Mouse (Mus musculus) kidney, adult 18-20 months (tissue): Measurements from ENCODE around the gene Tnfrsf22.
A peak's percentile ranks its signal among the peaks of the same experiment; 100 is the strongest.
"Not testable (repeated sequence)": the region's sequence is repeated elsewhere in the genome, so short reads cannot be mapped to it uniquely, and the experiment has no call there.

Experiments used
- DNase-seq: peaks from one replicate; pipeline ENCODE4 v3.0.0; 2021

Tnfrsf22 gene

DNA sequence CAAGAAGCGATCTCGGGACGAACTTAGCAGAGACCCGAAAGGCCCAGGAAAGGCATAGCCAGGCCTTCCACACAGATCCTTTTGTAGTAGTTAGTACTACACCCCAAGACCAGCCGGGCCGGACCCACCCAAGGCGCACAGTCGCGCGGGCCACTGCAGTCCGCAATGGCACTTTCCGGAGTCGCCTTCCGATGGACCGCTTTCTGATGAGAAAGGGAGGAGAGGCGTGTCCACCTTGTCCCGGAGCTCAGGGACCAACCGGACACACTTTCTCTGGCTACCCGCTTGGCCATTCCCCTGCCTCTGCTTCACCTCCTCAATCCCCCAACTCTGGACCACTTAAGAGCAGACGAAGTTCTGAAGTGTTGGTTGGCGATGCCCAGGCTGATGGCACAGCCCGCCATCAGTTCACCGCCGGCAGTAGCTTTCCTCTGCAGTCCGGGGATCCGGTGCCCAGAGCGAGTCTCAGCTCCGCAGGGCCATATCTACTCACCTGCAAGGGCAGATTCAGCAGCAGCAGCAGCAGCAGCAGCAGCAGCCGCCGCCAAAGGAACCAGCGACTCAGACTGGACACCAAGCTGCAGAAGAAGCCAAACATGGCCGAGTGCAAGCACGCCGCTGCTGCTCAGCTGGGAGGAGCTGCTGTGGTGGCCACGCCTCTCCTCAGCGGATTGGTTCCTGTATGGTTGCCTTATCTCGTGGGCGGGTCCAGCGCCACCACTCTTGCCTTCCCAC is at the start of gene Tnfrsf22:
TSS of gene Tnfrsf22 (minus strand) at position 628 of the 735 bp plus-strand sequence.
- peak; percentile 82 for DNase-seq

DNA sequence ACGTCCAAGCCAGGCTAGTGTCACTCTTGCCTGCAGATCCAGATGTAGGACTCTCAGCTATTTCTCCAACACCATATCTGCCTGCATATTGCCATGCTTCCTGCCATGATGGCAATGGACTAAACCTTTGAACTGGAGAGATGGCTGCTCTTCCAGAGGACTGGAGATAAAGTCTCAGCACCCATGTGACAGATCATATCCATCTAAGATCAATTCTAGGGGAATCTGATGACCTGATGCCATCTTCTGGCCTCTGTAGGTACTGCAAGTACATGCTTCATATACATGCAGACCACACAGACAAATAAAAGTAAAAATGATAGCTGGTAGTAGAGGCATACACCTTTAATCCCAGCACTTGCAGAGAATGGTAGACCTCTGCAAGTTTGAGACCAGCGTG is 46.7 kb upstream of the Tnfrsf22 start:
- DNase-seq, result peak; percentile 38

DNA sequence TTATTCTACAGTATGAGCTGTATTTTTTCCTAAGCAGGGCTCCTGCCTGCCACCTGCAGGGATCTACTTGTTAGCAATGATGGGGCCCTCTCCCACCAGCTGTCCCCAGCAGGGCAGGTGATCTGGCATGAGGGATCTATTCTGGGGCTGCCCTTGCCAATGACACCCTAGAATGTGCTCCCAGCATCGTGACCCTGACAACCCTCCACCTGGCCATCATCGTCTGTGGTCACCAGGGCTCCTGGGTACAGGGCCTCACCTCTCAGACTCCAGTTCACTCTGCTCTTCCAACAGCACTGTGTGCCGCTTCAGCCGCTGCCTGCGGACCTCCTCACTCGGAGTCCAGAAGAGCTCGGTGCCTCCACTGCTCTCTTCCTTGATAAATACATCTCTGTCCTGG is 45.1 kb upstream of the Tnfrsf22 start:
- DNase-seq, result no peak

DNA sequence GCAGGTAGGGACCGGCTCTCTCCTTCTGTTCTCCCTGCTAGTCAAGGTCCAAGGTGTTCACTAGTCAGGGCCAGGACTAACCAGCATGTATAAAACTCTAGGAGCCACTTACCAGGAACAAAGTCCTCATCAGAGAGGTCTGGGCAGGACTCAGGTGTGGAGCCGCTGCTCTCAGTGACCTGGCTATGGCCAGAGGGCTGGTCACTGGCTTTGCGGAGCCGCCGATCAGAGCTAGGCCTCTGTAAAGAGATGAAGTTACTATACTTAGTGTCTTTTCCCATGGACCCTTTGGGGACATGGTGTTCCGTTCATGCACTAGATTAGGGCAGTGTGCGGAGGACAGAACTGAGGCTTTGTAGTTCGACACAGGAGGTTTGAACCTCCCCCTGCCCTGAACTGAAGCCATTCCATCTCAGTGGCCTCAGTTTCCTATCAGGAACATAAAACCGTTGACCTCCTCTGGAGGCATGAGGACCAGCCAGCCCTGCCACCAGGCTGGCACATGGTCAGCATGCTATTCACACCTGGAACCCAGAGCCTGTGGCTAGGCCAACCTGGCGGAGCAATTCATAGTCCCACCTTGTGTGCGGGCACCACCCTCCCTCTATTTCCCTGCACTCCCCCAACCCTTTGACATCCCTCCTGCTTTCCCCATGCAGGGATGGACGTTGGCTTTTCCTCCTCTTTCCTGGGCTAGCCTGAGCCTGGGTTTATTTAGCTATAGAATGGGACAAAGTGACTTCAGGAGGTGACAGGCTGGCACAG is 43.5 kb upstream of the Tnfrsf22 start:
- no peak for DNase-seq

DNA sequence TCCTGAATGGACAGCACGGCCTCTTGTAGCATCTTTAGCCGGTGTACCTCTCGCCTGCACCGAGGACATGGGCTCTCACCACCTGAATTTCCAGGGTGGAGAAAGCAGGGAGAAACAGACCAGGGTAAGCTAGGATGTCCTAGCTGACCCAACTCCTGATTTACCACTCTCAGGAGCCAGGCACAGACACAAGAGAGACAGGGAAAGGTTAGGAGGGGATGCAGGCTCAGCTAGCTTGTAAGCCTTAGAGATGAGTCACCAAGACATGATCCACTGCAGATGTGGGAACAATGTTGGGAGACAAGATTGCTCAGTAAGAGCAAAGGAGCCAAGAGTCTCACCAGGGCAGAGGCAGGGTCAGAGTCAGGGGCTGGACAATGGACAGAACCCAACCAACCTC is 42.4 kb upstream of the Tnfrsf22 start:
- no peak for DNase-seq

DNA sequence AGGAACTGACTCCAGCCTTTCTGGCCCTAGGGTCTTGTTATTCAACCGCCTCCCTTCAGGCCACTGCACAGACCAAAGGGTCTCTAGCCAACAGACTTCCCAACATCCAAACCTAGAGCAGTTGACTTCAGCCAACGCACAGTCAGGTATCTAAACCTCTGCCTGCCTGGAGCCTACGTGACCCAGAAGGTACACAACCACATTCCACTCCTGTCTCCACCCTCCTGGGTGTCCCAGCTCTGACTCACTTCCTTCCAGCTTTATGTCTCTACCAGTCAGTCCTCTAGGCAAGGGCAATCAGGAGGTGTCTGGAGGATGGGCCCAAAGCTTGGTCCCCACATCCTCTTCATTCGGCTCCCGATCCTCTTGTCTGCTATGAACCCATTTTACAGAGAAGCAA is 41.7 kb upstream of the Tnfrsf22 start:
- DNase-seq, result no peak

DNA sequence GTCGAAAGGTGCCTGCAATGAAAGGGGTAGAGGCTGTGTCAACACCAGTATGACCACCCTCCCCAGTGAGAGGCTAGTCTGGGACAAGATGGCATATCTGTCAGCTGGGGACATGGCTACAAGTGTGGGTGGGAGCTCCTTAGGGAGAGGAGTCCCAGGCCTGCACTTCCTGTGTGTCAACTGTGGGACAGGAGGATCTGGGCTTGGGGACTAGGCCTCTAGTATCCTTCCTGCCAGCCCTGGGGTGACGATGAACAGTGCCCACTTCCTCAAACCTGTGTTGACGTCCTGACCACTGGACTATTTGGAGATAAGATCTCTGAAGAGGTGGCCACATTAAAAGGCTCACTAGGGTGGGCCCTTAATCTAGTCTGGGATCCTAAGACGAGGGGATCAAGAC is 40.5 kb upstream of the Tnfrsf22 start:
- no peak for DNase-seq

DNA sequence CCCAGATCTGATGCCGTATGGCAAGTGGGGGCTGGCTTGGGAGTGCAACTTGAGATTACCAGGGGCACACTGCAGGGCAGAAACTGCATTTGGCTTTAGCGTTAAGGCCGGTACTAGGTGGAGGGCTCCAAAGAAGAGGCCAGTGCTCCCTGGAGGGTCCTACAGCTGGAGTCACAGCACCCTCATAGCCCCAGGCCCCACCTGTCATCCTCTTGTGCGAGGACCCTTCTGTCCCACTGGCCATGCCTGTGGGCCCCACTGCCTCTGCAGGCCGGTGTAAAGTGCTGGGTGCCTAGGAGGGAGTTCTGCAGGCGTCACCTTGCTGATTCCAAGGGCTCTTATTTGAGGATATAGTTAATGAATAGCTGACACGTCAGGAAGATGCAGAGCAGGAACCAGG is 40.0 kb upstream of the Tnfrsf22 start:
- DNase-seq, result no peak

DNA sequence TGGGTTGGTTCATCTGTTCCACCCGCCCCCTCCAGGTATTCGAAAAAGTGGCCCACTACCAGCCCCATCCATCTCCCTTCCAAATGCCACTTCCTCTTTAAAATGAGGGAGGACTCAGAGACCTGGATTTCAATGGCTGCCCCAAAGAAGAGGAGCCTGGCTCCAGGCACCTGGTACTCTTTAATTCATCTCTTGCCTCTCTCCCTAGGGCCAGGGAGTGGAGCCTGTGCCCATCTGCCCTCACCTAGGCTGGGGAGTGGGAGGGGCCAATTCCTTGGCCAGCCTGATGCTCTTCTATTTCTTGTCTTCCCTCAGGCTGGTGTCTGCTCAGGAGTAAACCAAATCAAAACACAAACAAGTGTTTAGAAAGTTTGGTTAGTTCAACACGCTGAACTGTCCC is 37.2 kb upstream of the Tnfrsf22 start:
- DNase-seq, result not testable (repeated sequence)

DNA sequence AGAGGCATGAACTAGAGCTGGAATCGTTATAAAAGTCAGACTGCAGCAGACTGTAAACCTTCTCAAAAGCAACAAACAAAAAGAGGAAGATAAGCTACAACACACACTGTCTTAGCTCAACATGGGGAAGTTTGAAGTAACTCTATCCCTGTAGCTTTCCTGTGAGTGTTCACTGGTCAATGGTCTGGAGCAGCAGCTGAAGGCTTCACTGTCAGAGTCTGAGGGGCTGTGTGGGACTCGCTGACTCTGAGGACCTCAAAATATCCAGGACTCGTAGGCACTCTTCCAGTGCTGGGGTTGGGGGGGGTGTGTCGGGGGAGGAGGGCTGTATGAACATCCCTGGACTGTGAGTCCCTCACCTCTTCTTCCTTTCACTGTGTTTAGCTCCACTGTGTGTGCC is 36.7 kb upstream of the Tnfrsf22 start:
- DNase-seq, result not testable (repeated sequence)

DNA sequence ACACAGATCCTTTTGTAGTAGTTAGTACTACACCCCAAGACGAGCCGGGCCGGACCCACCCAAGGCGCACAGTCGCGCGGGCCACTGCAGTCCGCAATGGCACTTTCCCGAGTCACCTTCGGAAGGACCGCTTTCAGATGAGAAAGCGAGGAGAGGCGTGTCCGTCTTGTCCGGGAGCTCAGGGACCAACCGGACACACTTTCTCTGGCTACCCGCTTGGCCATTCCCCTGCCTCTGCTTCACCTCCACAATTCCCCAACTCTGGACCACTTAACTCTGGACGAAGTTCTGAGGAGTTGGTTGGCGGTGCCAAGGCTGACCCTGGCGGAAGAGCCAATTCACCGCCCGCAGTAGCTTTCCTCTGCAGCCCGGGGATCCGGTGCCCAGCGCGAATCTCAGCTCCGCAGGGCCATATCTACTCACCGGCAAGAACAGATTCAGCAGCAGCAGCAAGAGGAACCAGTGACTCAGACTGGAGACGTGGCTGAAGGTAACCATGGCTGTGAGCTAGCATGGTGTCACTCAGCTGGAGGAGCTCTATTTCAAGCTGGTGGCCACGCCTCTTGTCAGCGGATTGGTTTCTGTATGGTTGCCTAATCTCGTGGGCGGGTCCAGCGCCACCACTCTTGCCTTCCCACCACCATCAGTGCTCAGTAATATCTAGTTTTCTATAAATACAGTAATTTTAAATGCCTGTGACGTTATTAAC is 36.1 kb upstream of the Tnfrsf22 start, which contains the start of gene Tnfrsf23:
TSS of gene Tnfrsf23 (minus strand) at position 514 of the 709 bp plus-strand sequence.
- DNase-seq, result peak; percentile 79

DNA sequence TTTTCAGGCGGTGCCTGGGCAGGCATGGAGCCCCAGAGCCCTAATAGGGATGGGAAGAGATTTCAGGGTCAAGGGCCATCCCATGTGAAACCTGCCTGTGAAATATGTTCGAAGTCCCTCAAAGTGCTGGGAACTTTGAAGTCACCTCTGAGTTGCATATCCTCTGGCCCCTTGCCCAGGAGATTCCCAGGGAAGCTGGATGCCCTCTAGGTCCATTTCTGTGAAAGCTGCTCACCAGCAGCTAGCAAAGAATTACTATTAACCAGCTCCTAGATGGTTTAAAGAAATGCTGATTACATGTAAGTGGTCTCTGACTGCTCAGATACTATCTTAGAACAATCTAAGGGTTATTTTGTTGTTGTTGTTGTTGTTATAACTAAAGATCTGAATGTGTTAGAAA is 35.1 kb upstream of the Tnfrsf22 start:
- DNase-seq, result peak; percentile 14

DNA sequence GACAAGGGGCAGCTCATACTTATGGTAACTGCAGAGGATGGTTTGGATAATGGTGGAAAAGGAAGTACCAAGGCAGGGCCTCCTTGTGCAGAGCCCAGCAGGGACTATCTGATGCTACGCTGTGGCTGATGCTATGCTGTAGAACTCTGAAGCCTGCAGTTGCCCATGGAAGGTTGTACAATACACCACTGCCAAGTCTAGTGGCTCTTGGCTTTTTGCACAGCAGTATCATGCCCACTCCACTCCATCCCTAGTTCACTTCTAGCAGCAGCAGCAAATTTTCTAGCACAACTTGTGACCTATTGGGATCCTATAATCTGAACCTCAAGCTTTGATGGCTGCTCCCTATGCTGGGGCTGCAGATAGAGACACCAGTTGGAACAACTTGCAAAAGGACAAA is 32.1 kb upstream of the Tnfrsf22 start:
- DNase-seq, result no peak

DNA sequence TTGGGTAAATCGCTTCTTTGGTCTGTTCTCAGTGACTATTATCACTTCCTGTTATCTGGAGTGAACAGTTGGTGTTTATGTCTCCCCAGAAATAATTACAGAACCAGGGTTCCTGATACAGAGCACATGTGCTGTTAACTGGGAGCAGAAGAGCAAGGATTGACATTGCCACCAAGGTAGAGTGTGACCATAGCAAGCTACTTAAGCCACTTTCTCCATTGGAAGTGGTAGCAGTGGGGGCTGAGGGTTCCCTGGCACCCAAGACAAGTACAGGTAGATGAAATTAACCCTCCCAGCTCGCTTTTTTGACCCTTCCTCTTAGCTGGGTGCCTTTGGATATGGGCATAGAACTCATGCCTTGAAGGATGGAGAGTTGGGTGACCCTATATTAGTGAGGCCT is 31.4 kb upstream of the Tnfrsf22 start:
- DNase-seq, result not testable (repeated sequence)

DNA sequence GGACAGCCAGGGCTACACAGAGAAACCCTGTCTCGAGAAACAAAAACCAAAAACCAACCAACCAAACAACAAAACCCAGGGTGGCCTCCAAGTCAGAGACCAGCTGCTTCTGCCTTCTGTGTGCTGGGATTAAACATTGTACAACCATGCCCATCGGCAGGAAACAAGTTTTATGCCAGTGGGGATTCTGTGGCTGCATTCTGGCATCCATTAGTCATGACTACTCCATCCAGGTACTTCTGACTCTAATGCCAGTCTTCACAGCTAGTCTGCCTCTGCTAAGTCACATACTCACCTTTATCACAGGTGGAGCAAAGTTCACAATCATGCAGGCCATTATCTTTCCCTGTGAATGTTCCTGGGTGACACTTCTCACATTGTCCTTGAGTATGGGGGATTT is 30.2 kb upstream of the Tnfrsf22 start:
- not testable (repeated sequence) for DNase-seq

DNA sequence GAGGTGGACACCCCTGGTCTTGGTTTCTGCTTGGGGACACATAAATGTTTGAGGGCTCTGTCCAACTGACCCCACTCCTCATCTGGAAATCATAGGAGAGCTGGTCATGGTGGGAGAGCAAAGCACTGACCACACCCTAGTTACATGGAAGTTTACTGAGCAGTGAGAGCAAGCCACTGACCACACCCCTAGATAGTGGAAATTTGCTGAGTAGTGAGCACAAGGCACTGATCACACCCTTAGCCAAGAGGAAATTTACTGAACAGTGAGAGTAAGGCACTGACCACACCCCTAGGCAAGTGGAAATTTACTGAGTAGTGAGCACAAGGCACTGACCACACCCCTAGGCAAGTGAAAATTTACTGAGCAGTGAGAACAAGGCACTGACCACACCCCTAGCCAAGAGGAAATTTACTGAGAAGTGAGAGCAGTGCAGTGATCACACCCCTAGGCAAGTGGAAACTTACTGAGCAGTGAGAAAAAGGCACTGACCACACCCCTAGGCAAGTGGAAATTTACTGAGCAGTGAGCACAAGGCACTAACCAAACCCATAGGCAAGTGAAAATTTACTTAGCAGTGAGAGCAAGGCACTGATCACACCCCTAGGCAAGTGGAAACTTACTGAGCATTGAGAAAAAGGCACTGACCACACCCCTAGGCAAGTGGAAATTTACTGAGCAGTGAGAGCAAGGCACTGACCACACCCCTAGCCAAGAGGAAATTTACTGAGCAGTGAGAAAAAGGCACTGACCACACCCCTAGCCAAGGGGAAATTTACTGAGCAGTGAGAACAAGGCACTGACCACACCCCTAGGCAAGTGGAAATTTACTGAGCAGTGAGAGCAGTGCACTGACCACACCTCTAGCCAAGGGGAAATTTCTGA is 17.2 kb upstream of the Tnfrsf22 start:
- DNase-seq, result no peak

DNA sequence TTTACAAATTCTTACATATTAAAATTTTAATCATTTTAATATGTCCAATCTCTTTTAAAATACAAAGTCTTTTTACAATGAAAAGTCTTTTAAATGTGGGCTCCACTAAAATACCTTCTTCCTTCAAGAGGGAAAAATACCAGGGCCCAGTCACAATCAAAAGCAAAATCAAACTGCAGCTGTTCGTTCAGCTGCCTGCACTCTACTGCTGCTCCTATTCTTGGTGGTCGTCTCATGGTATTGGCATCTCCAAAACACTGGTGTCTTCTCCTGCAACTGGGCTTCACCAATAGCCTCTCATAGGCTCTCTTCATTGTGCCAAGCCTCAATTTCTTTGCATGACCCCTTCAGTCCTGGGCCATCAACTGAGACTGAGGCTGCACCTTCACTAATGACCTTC is 14.0 kb upstream of the Tnfrsf22 start:
- DNase-seq, result no peak

DNA sequence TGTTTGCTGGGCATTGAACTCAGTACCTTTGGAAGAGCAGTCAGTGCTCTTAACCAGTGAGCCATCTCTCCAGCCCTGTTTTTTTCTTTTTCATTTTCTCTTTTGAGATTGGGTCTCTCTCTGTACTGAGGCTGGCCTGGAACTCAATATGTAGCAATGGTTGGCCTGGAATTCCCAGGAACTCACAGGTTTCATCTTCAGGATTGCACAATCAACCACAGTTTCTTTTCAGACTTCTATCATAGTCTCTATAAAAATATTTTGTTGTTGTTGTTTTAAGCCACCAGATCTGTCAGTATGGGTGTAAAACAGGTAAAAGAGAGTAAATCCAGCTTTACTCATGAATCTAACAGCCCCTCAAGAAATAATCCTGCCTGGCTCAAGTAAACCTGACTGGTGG is 11.3 kb upstream of the Tnfrsf22 start:
- no peak for DNase-seq

DNA sequence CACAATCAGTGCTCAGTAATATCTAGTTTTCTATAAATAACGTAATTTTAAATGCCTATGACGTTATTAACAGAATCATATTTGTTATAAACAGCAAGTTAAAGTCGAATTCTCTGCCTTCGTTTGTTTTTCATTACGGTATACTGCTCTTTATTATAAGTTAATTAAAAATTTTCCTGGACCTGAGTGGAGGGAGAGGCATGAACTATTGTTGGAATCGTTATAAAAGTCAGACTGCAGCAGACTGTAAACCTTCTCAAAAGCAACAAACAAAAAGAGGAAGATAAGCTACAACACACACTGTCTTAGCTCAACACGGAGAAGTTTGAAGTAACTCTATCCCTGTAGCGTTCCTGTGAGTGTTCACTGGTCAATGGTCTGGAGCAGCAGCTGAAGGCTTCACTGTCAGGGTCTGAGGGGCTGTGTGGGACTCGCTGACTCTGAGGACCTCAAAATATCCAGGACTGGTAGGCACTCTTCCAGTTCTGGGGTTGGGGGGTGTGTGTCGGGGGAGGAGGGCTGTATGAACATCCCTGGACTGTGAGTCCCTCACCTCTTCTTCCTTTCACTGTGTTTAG is 397 bp upstream of the Tnfrsf22 start:
- not testable (repeated sequence) for DNase-seq

DNA sequence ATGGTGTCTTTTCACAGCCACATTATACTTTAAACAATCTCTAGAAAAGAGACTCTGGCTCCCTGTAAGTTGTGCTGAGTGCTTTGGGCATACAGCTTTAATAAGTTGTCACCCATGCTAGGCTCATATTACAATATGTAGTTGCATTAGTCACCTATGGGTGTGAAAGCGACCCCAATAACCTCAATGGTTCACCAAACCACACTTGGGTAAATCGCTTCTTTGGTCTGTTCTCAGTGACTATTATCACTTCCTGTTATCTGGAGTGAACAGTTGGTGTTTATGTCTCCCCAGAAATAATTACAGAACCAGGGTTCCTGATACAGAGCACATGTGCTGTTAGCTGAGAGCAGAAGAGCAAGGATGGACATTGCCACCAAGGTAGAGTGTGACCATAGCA is 5.5 kb downstream of the Tnfrsf22 start:
- not testable (repeated sequence) for DNase-seq

DNA sequence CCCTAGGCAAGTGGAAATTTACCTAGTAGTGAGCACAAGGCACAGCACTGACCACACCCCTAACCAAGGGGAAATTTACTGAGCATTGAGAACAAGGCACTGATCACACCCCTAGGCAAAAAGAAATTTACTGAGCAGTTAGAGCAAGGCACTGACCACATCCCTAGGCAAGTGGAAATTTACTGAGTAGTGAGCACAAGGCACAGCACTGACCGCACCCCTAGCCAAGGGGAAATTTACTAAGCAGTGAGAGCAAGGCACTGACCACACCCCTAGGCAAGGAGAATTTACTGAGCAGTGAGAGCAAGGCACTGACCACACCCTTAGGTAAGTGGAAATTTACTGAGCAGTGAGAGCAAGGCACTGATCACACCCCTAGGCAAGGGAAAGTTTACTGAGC is 12.8 kb downstream of the Tnfrsf22 start:
- no peak for DNase-seq

DNA sequence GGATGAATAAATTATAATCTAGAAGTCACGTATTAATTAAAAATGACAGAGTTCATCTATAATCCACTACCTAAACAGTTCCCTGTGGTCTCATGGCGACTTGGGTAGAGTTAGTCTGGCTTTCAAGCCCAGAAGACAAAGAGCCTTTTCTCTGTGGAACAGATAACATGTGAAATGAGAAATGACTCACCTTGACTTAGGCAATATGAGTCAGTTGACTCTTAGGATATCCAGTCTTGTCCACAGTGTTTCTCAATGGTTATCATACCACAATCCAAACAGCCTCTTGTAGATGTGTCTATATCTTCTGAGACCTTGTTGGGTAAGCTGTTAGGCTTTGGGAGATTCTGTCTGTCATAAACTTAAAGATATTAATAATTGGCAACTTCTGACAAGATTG is 18.0 kb downstream of the Tnfrsf22 start:
- no peak for DNase-seq
